Mouse (Mus musculus): ENCODE measurements around the gene Elmod2. TPM values are rescaled to one million over a fixed set of nuclear protein-coding genes. Genes with fewer than 3 reads are reported as not detected.

The Elmod2 gene
- polyA plus RNA-seq, 1 experiment, result 23.3 TPM

GRCm38 (mm10) chr8:83274470-83274869, 57.8 kb downstream of the Elmod2 start:
- TF ChIP-seq POLR2A (IDR thresholded peaks at IDR 0.05; ENCODE audit: insufficient read depth, low read length), result no peak
- no peak for TF ChIP-seq EP300 (IDR thresholded peaks at IDR 0.05; ENCODE audit: insufficient read depth, low read depth, low read length)
- no peak for TF ChIP-seq CTCF (IDR thresholded peaks at IDR 0.05; ENCODE audit: low read depth, low read length)
- H3K4me3 ChIP-seq (ENCODE audit: low read depth, low read length), result no peak overlapping the region
- no peaks in the 10 kb centered on the region for H3K9me3 ChIP-seq (replicated peaks; ENCODE audit: control insufficient read depth, insufficient read depth, low read length, poor library complexity, severe bottlenecking)
- no peak overlapping the region for H3K27ac ChIP-seq (ENCODE audit: insufficient read depth, low read length)
- H3K36me3 ChIP-seq (ENCODE audit: control insufficient read depth, insufficient read depth, low read length, poor library complexity, severe bottlenecking), result no peaks in the 10 kb centered on the region
- H3K9ac ChIP-seq (ENCODE audit: low read depth, poor library complexity, severe bottlenecking), result no peak overlapping the region
- no peaks in the 10 kb centered on the region for H3K27me3 ChIP-seq (ENCODE audit: control insufficient read depth, insufficient read depth, low read length, poor library complexity, severe bottlenecking)
- H3K4me1 ChIP-seq (ENCODE audit: control insufficient read depth, insufficient read depth, low read length), result no peaks in the 10 kb centered on the region

- TF ChIP-seq POLR2A (IDR thresholded peaks at IDR 0.05; ENCODE audit: insufficient read depth, low read length), result no peak
- TF ChIP-seq CTCF (IDR thresholded peaks at IDR 0.05; ENCODE audit: low read depth, low read length), result no peak
- TF ChIP-seq EP300 (IDR thresholded peaks at IDR 0.05; ENCODE audit: insufficient read depth, low read depth, low read length), result no peak
- no peak overlapping the region for H3K4me3 ChIP-seq (ENCODE audit: low read depth, low read length)
- 0 out of 2 replicates have a peak, but pooled peaks cover 5% of the 10 kb centered on the region for H3K36me3 ChIP-seq (ENCODE audit: control insufficient read depth, insufficient read depth, low read length, poor library complexity, severe bottlenecking)
Measured at GRCm38 (mm10) chr8:83272464-83272863, 59.8 kb downstream of the Elmod2 start.

GRCm38 (mm10) chr8:83271172-83271571, 61.1 kb downstream of the Elmod2 start:
- Histone ChIP-seq H3K9ac (ENCODE audit: low read depth, poor library complexity, severe bottlenecking) (no peak overlapping the region), H3K27ac (ENCODE audit: insufficient read depth, low read length) (no peak overlapping the region), H3K27me3 (ENCODE audit: control insufficient read depth, insufficient read depth, low read length, poor library complexity, severe bottlenecking) (no peaks in the 10 kb centered on the region), H3K36me3 (ENCODE audit: control insufficient read depth, insufficient read depth, low read length, poor library complexity, severe bottlenecking) (peaks cover 9% of the 10 kb centered on the region; the same call in 1 of the 2 replicates), H3K4me1 (ENCODE audit: control insufficient read depth, insufficient read depth, low read length) (no peaks in the 10 kb centered on the region), H3K9me3 (replicated peaks; ENCODE audit: control insufficient read depth, insufficient read depth, low read length, poor library complexity, severe bottlenecking) (no peaks in the 10 kb centered on the region), H3K4me3 (ENCODE audit: low read depth, low read length) (no peak overlapping the region)
- TF ChIP-seq CTCF (IDR thresholded peaks at IDR 0.05; ENCODE audit: low read depth, low read length) (no peak), EP300 (IDR thresholded peaks at IDR 0.05; ENCODE audit: insufficient read depth, low read depth, low read length) (no peak), POLR2A (IDR thresholded peaks at IDR 0.05; ENCODE audit: insufficient read depth, low read length) (no peak)

More at GRCm38 (mm10) chr8:83272464-83272863, 59.8 kb downstream of the Elmod2 start:
- Histone ChIP-seq H3K9me3 (replicated peaks; ENCODE audit: control insufficient read depth, insufficient read depth, low read length, poor library complexity, severe bottlenecking) (no peaks in the 10 kb centered on the region), H3K9ac (ENCODE audit: low read depth, poor library complexity, severe bottlenecking) (no peak overlapping the region), H3K27ac (ENCODE audit: insufficient read depth, low read length) (no peak overlapping the region), H3K4me1 (ENCODE audit: control insufficient read depth, insufficient read depth, low read length) (no peaks in the 10 kb centered on the region), H3K27me3 (ENCODE audit: control insufficient read depth, insufficient read depth, low read length, poor library complexity, severe bottlenecking) (no peaks in the 10 kb centered on the region)

Other genes starting within 250 kb of the Elmod2 start
- gene Tbc1d9, start 167.1 kb downstream of the Elmod2 start, polyA plus RNA-seq (2011; ENCODE audit: insufficient read depth, insufficient read length, low read depth, missing spikeins), result 8.8 and 10.6 TPM in 2 replicates
- gene Gm10645, start 166.3 kb downstream of the Elmod2 start, polyA plus RNA-seq (2011; ENCODE audit: insufficient read depth, insufficient read length, low read depth, missing spikeins), result not detected in 2 replicates
- gene Ucp1, start 42.1 kb downstream of the Elmod2 start, polyA plus RNA-seq (2011; ENCODE audit: insufficient read depth, insufficient read length, low read depth, missing spikeins), result not detected in 2 replicates
- gene Mgat4d, start 16.0 kb upstream of the Elmod2 start, polyA plus RNA-seq (2011; ENCODE audit: insufficient read depth, insufficient read length, low read depth, missing spikeins), result not detected in 2 replicates
- gene Clgn, start 57.4 kb upstream of the Elmod2 start, polyA plus RNA-seq (2011; ENCODE audit: insufficient read depth, insufficient read length, low read depth, missing spikeins), result 4.8 and 5.6 TPM in 2 replicates
- gene Scoc, start 125.9 kb upstream of the Elmod2 start, polyA plus RNA-seq (2011; ENCODE audit: insufficient read depth, insufficient read length, low read depth, missing spikeins), result 76.3 and 82.9 TPM in 2 replicates
- 0.24 TPM in 1 of 2 replicates, not detected in the other for gene Olfr370, start 203.3 kb upstream of the Elmod2 start, polyA plus RNA-seq (2011; ENCODE audit: insufficient read depth, insufficient read length, low read depth, missing spikeins)
- gene Ndufb7, start 234.2 kb upstream of the Elmod2 start, polyA plus RNA-seq (2011; ENCODE audit: insufficient read depth, insufficient read length, low read depth, missing spikeins), result 102 and 121 TPM in 2 replicates